Mouse (Mus musculus) brain, adult 2 months (tissue): Measurements from ENCODE around the gene Mettl7a1.
A peak's percentile ranks its signal among the peaks of the same experiment; 100 is the strongest.
"Not testable (repeated sequence)": the region's sequence is repeated elsewhere in the genome, so short reads cannot be mapped to it uniquely, and the experiment has no call there.

Experiments
- DNase-seq: peaks from one replicate; pipeline ENCODE4 v3.0.0; 2011; ENCODE audit warnings: low read depth, low spot score

Mettl7a1 gene

GRCm38 (mm10) chr15:100341314-100341980 lies 37.5 kb downstream of the Mettl7a1 start:
- DNase-seq, result not testable (repeated sequence)

GRCm38 (mm10) chr15:100345484-100345883 lies 41.5 kb downstream of the Mettl7a1 start:
- no peak for DNase-seq

GRCm38 (mm10) chr15:100346761-100347160 lies 42.8 kb downstream of the Mettl7a1 start:
- no peak for DNase-seq

- DNase-seq, result no peak
Measured at GRCm38 (mm10) chr15:100349496-100349895, 45.6 kb downstream of the Mettl7a1 start.

GRCm38 (mm10) chr15:100351501-100352060 lies 47.6 kb downstream of the Mettl7a1 start:
- DNase-seq, result no peak

GRCm38 (mm10) chr15:100352711-100353250 lies 48.8 kb downstream of the Mettl7a1 start, which contains the start of the genes Methig1 and Mettl7a2:
TSS of gene Methig1 (plus strand) at chr15:100353149.
TSS of gene Mettl7a2 (plus strand) at chr15:100353200.
- DNase-seq, result no peak

GRCm38 (mm10) chr15:100353399-100353798 lies 49.5 kb downstream of the Mettl7a1 start:
- DNase-seq, result not testable (repeated sequence)

GRCm38 (mm10) chr15:100355876-100356275 lies 51.9 kb downstream of the Mettl7a1 start:
- no peak for DNase-seq

- DNase-seq, result no peak
Measured at GRCm38 (mm10) chr15:100364242-100364641, 60.3 kb downstream of the Mettl7a1 start, which contains the start of gene Higd1c. TSS of gene Higd1c (plus strand) at chr15:100364542.

GRCm38 (mm10) chr15:100365967-100366366 lies 62.0 kb downstream of the Mettl7a1 start:
- not testable (repeated sequence) for DNase-seq

- DNase-seq, result no peak
Measured at GRCm38 (mm10) chr15:100367119-100367518, 63.2 kb downstream of the Mettl7a1 start.

- DNase-seq, result peak; percentile 85
Measured at GRCm38 (mm10) chr15:100375066-100375465, 71.1 kb downstream of the Mettl7a1 start.

GRCm38 (mm10) chr15:100377847-100378505 lies 74.0 kb downstream of the Mettl7a1 start:
- not testable (repeated sequence) for DNase-seq
